Mouse (Mus musculus): ENCODE results near the gene Gm20390.

DNA sequence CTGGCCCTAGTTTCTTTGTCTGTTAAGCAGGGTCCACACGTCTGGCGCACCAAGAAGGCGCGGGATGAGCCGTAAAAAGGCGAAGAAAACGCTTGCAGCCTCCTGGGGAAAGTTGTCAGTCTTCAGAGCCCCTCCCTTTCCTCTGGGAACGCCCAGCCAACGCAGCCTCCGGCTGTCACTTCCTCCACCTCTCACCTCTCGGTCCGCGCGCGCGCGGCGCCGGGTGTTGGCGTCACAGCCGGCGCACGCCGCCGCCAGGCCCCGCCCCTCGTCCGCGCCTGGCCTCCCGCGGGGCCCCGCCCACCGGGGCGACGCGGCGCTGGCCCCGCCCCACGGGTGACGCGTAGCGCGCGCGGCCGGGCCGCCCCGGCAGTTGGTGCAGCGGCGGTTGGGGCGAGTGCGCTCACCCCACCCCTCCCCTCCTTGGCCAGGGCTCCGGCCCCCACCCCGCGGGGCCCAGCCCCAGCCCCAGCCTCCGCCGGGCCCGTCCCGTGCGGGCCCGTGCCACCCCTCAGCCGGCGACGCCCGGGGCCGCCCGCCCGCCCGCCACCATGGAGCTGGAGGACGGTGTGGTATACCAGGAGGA, 27.7 kb upstream of the Gm20390 start, which contains the start of gene Spag9:
- no peak for TF ChIP-seq CTCF (IDR thresholded peaks at IDR 0.05; ENCODE audit: low read depth)
- TF ChIP-seq EP300 (optimal IDR thresholded peaks at IDR 0.05): no peak

Data from stomach, postnatal 0 days (tissue).